Mouse (Mus musculus) urinary bladder, postnatal 4 days (tissue): ENCODE measurements around the gene Prkar2a.

Experiments used
- DNase-seq, 2 experiments: peaks; one replicate each; pipeline ENCODE4 v3.0.0; 2021 to 2022; ENCODE audit warnings: low spot score in 2 of 2

The Prkar2a gene

DNA sequence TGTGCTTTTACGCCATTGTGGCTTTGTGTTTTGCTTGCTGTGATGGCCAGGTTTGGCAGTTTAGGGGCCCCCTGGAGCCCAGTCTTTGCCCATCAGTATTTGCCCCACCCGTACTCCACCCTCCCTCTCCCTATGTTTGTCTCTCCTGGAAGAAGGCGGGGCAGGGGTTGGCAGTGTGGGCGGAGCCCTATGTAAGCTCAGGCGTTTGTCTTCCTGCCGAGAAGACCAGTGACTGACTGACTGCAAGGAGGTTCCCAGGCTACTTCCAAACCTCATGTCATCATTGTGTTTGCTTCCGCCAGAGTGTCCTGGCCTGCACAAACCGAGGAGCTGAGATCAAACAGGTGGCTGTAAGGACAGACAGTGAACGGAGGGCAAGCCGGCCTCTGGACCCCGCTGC, 106.6 kb downstream of the Prkar2a start:
- DNase-seq, result no peak

DNA sequence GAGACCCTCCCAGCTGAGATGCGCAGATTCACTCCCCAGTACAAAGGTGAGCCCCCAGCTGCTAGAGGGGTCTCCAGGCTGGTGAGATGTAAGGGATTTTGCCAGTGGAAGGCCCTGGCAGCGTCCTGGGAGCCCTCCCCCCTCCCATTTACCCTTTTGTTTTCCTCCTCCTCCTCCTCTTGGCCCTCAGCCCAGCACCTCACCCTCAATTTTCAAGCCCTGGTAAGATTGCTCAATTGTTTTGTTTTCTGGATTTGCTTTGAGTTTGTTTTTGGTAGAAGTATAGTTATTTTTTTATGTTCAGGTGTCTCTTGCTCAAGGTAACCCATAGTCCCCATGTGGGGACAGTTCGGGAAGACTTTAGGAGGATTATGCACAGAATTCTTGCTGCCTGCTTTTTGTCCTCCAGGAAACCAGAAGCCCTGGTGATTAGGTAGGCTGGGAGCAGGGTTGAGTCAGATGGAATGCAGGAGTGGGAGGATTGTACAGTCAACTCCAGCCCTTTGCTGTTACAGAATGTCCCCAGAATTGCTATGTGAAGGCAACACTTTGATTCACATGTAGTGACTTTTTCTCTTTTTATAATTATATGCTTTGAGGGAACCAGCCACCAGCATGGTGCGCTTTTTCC, 107.4 kb downstream of the Prkar2a start:
- no peak for DNase-seq

DNA sequence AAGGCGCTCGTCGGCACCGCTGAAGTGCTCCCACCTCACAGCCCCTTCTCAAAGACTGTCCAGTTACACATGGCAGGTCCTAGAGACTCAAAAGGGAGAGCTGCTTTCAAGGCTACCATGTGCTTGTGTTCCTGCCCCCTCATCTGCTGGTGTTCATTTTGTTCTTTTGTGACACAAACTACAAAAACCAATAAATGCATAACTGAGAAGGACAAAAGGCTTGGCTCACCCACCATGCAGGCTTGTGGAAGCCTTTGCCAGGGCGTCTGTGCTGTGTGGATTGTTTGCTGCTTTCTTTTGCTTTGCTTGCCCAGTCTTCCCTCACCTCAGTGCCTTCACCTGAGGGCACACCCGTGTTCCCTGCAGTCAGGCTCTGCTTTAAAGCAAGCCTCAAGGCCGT, 108.4 kb downstream of the Prkar2a start:
- no peak for DNase-seq

DNA sequence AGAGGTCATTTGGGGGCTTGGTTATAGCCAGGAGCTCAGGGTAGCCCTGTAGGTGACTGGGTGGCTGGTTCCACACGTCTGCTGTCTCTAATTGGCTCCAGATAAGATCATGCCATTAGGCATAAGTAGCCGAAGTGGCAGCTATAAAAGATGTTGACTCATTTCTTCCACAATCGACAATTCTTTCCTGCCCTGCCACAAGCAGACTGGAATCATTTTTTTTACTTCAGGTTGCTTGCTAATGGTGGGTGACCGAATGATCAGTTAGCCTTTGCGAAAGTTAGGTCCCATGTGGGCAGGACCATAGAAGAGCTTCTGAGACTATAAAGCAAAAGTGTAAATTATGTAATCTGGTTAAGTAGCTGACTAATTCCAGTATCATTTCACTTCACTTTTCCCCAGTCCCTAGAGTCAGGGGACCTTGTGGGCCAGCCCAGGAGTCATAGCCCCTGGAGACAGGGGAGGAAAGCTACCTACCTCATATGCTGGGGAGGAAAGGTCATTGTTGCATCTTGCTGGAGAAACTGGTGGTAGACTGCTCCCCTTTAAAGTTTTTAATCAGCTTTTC, 109.5 kb downstream of the Prkar2a start:
- DNase-seq, result no peak

- DNase-seq, result no peak
Observed at GRCm38 (mm10) chr9:108799564-108799963, 110.5 kb downstream of the Prkar2a start.
